Mouse (Mus musculus): Measurements from ENCODE around the gene Dbn1. TPM values are rescaled to one million over a fixed set of nuclear protein-coding genes. Genes with fewer than 3 reads are reported as not detected.

Dbn1 gene
- not detected for polyA plus RNA-seq (2017; shearing (Covaris generic))

DNA sequence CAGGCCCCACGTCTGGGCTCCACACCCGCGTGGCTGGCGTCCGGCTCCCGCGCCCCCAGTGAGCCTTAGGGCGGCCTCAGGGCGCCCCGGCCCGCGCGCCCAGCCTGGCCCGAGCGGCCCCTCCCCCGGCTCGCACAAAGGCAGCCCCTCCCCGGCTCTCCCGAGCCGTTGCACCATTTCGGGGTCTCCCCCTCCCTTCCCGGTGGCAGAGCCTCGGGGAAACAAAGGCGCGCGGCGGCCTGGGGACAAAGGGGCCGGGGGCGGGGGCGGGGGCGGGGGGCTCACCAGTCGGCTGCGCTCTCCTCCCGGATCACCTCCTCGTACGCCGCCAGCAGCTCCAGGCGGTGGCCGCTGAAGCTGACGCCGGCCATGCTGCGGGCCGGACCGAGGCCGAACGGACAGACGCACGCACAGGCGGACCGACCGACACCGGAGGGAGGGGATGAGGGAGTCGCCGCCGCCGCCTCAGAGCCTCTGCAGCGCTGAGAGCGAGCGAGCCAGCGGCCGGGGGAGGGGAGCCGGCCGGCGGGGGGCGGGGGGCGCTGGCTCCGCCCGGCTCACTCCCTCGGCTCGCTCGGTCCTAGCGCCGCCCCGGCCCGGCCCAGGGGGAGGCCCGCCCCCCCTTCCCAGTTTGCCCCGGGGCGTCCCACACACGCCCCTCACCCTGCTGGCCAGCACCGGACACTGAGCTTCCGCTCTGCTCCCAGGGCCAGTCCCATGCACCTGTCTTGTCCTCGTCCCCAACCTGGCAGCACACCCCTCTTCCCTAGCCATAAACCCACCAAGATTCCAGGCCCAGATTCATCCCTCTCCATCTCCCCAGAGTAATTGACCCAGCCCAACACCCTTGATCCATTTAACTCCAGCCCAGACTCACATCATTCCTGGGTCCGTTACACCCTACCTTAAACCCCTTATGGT is at the start of gene Dbn1:
Gene Dbn1, minus strand, starts transcription at position 534 of the 921 bp plus-strand sequence.

DNA sequence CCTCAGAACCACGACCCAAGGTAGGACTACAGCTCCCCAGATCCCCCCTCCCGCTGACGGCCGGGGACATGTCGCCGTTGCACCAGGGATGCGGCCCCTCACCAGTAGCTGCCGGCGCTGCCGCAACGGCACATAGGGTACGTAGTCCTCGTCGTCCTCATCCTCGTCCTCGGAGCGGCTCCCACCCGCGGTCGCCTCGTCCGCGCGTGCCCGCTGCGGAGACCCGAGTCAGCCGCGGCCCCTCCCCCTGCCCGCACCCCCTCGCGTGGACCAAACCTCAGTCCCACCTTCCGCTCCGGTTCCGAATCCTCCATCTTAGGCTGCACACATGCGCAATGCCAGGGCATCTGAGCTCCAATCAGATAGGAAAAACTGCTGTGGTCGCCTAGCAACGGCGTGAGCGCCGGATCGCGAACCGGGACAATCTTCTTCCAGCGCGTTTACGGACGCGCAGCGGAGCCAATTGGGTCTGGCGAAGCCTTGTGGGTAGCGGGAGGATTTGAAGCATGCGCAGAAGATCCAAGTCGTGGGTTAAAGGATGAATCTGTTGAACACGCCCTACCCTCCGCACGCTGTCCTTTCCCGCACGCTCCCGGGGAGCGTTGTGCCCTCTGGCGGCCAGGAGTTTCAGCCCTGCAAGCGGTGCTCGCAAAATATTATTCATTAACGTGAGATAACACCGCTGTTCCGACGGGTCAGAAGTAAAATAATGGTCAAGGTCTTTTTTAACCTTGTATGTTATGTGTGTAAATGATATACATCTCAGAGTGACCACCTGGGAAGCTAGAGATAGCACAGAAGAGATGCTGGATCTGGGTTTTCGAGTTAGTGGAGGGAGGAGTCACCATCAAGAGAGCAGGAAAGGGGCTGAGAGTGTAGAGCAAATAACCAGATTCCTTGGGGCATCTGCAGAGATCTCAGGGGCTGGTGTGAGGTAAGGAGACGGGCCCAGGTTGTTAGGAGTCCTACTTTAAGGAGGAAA is 48.6 kb upstream of the Dbn1 start, which contains the start of gene Ddx41:
Gene Ddx41, minus strand, starts transcription at position 465 of the 982 bp plus-strand sequence.

DNA sequence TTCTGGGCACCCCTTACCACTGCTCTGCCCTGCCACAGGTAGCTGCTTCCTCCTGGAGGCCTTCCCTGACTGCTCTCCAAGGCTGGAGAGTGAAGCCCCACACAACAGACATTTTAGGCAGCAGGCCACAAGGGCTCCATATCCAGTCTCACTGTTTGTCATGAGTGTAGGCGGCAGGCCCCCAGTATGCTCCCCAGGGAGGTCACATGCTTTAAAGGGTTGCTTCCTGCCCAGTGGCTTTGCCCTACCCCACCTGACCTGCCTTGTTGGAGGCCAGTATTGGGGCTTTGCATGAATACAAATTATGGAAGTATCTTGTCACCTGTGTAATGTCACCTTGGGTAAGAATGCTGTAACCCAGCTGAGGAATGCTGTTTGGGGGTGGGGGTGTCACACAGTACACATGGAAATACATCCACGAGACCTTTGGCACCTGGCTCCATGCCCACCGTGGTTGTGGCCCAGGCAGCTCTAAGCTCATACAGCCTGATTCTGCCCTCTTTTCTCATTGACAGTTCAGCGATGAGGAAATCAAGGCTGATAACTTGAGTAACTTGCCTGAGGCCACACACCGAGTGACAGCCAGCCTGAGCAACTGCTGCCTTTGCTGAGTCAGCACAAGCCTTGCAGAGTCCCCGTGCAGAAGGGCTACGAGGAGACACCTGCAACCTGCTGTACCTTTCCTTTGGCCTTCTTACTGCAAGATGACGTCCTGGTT is 41.4 kb upstream of the Dbn1 start, which contains the start of gene Dok3:
Gene Dok3, minus strand, starts transcription at position 99 of the 718 bp plus-strand sequence.

DNA sequence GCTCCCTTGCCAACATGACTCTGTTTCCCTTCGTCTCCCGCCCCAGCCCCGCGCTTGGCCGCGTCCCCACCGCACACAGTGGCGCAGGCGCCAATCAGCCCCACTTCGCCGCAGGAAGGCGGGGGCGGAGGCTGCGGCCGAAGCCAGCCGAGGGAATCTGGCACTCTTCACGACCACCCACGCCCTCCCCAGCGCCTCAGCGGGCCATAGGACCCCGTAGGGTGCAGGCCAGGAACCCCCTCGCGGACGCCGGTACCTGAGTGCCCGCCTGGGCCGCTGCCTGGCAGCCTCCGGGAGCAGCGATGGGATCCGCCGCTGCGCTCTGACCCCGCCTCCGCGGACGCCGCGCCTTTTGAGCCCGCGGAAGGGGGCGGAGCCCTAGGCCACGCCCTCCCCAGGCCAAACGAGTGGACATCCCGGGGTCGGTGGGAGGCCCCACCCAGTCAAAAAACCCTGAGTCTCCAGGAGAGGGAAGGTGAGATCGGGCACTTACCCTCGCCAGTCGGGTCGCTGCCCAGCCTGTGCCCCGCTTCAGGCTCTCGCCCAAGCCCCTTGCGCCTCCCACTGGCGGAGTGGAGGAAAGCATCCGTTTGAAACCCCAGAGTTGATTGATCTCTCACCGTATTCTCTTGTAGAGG is 25.3 kb upstream of the Dbn1 start, which contains the start of gene Pdlim7:
Gene Pdlim7, minus strand, starts transcription at position 566 of the 638 bp plus-strand sequence.

DNA sequence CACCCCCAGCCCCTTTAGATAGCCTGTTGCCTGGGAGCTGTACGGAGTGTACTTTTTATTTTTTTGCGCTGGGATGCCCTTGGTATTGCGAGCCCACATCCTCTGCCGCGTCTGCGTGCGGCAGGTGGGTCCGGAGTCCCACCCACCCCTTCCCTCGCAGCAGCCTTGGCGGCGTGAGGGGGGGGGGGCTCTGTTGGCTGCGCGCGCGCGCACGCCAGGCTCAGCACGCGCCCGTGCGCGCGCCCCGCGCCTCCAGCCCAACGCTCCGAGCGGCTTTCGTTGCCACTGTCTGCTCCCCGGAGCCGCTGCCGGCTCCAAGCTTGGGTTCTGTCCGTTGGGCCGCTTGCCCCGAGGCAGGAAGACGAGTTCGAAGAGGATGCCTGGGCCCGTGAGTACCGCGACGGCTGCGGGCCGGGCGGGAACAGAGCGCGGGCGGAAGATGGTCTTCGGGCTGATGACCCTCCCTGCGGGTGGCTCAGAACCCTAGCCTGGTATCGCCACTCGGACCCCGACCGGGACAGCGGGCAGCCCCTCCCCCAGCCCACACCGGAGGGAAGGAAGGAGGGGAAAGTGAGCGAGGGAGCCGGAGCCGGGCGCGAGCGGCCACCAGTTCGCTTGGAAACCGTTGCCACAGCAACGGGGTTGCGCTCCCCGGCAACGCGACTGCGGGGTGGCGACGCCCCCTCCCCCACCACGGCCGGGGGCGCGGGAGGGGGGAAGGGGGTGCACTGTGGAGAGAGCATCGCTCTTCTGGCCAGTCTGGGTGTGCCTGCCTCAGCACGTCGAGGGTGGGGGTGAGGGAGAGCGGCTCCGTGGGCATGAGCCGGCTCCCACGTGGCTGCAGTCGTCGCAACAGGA is 23.7 kb downstream of the Dbn1 start, which contains the start of gene Prr7:
Gene Prr7, plus strand, starts transcription at position 241 of the 858 bp plus-strand sequence.

DNA sequence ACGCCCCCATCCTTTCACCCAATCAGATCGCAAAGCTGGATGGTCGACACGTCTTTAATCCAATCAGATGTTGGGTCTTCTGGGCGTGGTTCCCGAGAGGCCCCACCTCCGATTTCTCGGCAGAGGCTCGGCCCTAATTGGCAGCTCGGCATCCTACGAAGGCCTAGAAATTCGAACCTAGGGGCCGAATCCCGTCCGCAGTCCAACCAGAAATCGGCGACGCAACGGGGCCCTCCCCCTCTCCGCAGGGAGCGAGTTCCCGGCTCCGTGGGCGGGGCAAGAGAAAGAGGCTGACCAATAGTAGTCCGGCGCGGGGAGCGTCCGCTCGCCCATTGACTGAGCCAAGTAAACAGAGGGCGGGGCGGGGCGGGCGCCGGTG is 43.0 kb downstream of the Dbn1 start, which contains the start of gene Grk6:
Gene Grk6, plus strand, starts transcription at position 136 of the 379 bp plus-strand sequence.

DNA sequence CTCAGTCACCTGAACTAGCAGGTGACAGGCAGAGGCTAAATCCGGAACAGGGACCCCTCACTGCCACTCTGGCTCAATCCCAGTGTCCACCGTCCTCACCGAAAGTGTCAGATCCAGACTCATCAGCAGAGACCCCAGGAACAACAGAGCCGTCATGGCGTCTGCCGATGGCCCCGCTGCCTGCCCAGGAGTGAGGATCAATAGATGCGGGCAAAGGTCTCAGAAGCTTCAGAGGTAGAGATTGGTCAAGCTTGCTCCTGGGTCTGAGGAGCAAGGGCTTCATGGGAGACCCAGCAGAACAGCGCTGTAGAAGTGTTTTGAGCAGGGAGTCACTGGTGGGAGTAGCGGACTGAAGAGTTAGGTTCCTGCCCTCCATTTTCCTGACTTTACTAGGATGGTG is 61.3 kb downstream of the Dbn1 start, which contains the start of gene F12:
Gene F12, minus strand, starts transcription at position 181 of the 400 bp plus-strand sequence.

Other genes with a start within 250 kb of the Dbn1 start
- 214 TPM for gene Prelid1, start 167.6 kb downstream of the Dbn1 start, polyA plus RNA-seq (2017; shearing (Covaris generic))
- gene Rab24, start 166.2 kb downstream of the Dbn1 start, polyA plus RNA-seq (2017; shearing (Covaris generic)) = 120 TPM
- gene Mxd3, start 158.3 kb downstream of the Dbn1 start, polyA plus RNA-seq (2017; shearing (Covaris generic)) = 0.37 TPM
- gene Lman2, start 125.3 kb downstream of the Dbn1 start, polyA plus RNA-seq (2017; shearing (Covaris generic)) = 101 TPM
- 94.5 TPM for gene Rgs14, start 118.4 kb downstream of the Dbn1 start, polyA plus RNA-seq (2017; shearing (Covaris generic))
- gene Slc34a1, start 89.9 kb downstream of the Dbn1 start, polyA plus RNA-seq (2017; shearing (Covaris generic)) = not detected
- not detected for gene Pfn3, start 72.9 kb downstream of the Dbn1 start, polyA plus RNA-seq (2017; shearing (Covaris generic))
- not detected for gene F12, start 61.3 kb downstream of the Dbn1 start, polyA plus RNA-seq (2017; shearing (Covaris generic))
- 480 TPM for gene Grk6, start 43.0 kb downstream of the Dbn1 start, polyA plus RNA-seq (2017; shearing (Covaris generic))
- gene Prr7, start 23.8 kb downstream of the Dbn1 start, polyA plus RNA-seq (2017; shearing (Covaris generic)) = 3.8 TPM
- gene Pdlim7, start 25.6 kb upstream of the Dbn1 start, polyA plus RNA-seq (2017; shearing (Covaris generic)) = 6.5 TPM
- gene Dok3, start 41.2 kb upstream of the Dbn1 start, polyA plus RNA-seq (2017; shearing (Covaris generic)) = 0.35 TPM
- 57.7 TPM for gene Ddx41, start 48.5 kb upstream of the Dbn1 start, polyA plus RNA-seq (2017; shearing (Covaris generic))
- gene Fam193b, start 83.0 kb upstream of the Dbn1 start, polyA plus RNA-seq (2017; shearing (Covaris generic)) = 76.0 TPM
- gene Tmed9, start 85.6 kb upstream of the Dbn1 start, polyA plus RNA-seq (2017; shearing (Covaris generic)) = 258 TPM
- gene B4galt7, start 111.8 kb upstream of the Dbn1 start, polyA plus RNA-seq (2017; shearing (Covaris generic)) = 30.1 TPM
- gene Caml, start 134.9 kb upstream of the Dbn1 start, polyA plus RNA-seq (2017; shearing (Covaris generic)) = 20.4 TPM
- 86.6 TPM for gene Ddx46, start 146.9 kb upstream of the Dbn1 start, polyA plus RNA-seq (2017; shearing (Covaris generic))
- gene B230219D22Rik, start 205.0 kb upstream of the Dbn1 start, polyA plus RNA-seq (2017; shearing (Covaris generic)) = 31.8 TPM
- gene Txndc15, start 226.5 kb upstream of the Dbn1 start, polyA plus RNA-seq (2017; shearing (Covaris generic)) = 36.4 TPM
- 34.5 TPM for gene Pcbd2, start 239.3 kb upstream of the Dbn1 start, polyA plus RNA-seq (2017; shearing (Covaris generic))

Data from naive thymus-derived CD4-positive, alpha-beta T cell, adult 5 months (primary cell).